Mouse (Mus musculus): Measurements from ENCODE around the gene Tmem41a.

DNA sequence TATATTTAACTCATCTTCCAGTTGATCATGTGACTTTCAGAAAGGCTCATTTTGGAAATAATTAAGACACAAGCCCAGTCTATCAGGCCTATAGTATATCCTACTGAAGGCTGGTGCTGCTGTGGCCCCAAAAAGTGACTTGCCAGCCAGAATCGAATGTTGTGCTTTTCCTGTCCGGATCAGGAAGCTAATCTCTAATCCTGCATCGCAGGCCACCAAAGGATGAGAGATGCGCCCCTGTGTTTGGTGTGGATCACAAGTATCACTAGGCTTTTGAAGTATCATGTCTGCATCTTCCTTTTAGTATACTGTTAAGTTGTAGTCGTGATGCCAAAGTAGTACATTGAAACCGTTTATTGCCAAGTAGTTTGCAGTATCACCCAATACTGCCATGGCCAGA, 53.5 kb downstream of the Tmem41a start:
- TF ChIP-seq CTCF (conservative IDR thresholded peaks at IDR 0.05; ENCODE audit: insufficient read depth, insufficient read length, low read depth, low read length) (no peak), POLR2A (IDR thresholded peaks at IDR 0.05; ENCODE audit: low read depth, low read length) (no peak)

Data from kidney, adult 2 months (tissue).